Mouse (Mus musculus) ovary, postnatal 10 days (tissue): ENCODE measurements around the gene 1810049J17Rik.

Experiments used
- DNase-seq: peaks from one replicate; pipeline ENCODE4 v3.0.0; 2022; ENCODE audit warnings: low spot score

Gene 1810049J17Rik

GRCm38 (mm10) chr15:12348950-12349349, 27.3 kb upstream of the 1810049J17Rik start:
- no peak for DNase-seq

GRCm38 (mm10) chr15:12346916-12347315, 25.2 kb upstream of the 1810049J17Rik start:
- no peak for DNase-seq

- DNase-seq = no peak
Observed at GRCm38 (mm10) chr15:12341401-12341758, 19.7 kb upstream of the 1810049J17Rik start.

GRCm38 (mm10) chr15:12340536-12341400, 19.1 kb upstream of the 1810049J17Rik start:
- no peak for DNase-seq

GRCm38 (mm10) chr15:12337779-12338137, 16.1 kb upstream of the 1810049J17Rik start:
- no peak for DNase-seq

GRCm38 (mm10) chr15:12337030-12337778, 15.5 kb upstream of the 1810049J17Rik start:
- DNase-seq = no peak

- DNase-seq = no peak
Observed at GRCm38 (mm10) chr15:12334381-12334780, 12.7 kb upstream of the 1810049J17Rik start.

GRCm38 (mm10) chr15:12331300-12331699, 9.6 kb upstream of the 1810049J17Rik start:
- DNase-seq = no peak

- no peak for DNase-seq
Observed at GRCm38 (mm10) chr15:12330892-12331291, 9.2 kb upstream of the 1810049J17Rik start.

GRCm38 (mm10) chr15:12330389-12330788, 8.7 kb upstream of the 1810049J17Rik start:
- DNase-seq = no peak

- DNase-seq = no peak
Observed at GRCm38 (mm10) chr15:12324326-12324725, 2.6 kb upstream of the 1810049J17Rik start.

GRCm38 (mm10) chr15:12322676-12323402, 1.1 kb upstream of the 1810049J17Rik start:
- DNase-seq = no peak

- DNase-seq = peak; percentile 87
Observed at GRCm38 (mm10) chr15:12321091-12321787, 460 bp downstream of the 1810049J17Rik start, which contains the start of gene Golph3. TSS of gene Golph3 (plus strand) at chr15:12321450.

- DNase-seq = no peak
Observed at GRCm38 (mm10) chr15:12320441-12321090, 1.1 kb downstream of the 1810049J17Rik start.

- DNase-seq = no peak
Observed at GRCm38 (mm10) chr15:12319889-12320288, 1.8 kb downstream of the 1810049J17Rik start.

- DNase-seq = no peak
Observed at GRCm38 (mm10) chr15:12318451-12318850, 3.2 kb downstream of the 1810049J17Rik start.

GRCm38 (mm10) chr15:12317290-12317689, 4.4 kb downstream of the 1810049J17Rik start:
- no peak for DNase-seq

- DNase-seq = no peak
Observed at GRCm38 (mm10) chr15:12315996-12316395, 5.7 kb downstream of the 1810049J17Rik start.

GRCm38 (mm10) chr15:12314584-12314983, 7.1 kb downstream of the 1810049J17Rik start:
- no peak for DNase-seq

- no peak for DNase-seq
Observed at GRCm38 (mm10) chr15:12313255-12313654, 8.4 kb downstream of the 1810049J17Rik start.

GRCm38 (mm10) chr15:12311465-12311864, 10.2 kb downstream of the 1810049J17Rik start:
- DNase-seq = no peak
